Mouse (Mus musculus) liver, postnatal 0 days (tissue): ENCODE results near the gene Srebf2. TPM values are rescaled to one million over a fixed set of nuclear protein-coding genes. Genes with fewer than 3 reads are reported as not detected.

Source experiments
- ATAC-seq: fragments of 200-750 bp; cut with Nextera tagmentation; 2 replicates; pipeline ENCODE4 v1.8.0; 2017; ENCODE audit warnings: mild to moderate bottlenecking, moderate library complexity
- DNase-seq: peaks from one replicate; pipeline ENCODE4 v3.0.0-alpha.2; 2016
- H3K27ac ChIP-seq: fragments of 300-500 bp; sonication (generic); 2 replicates; pipeline ENCODE4 v1.5.1; 2014; ENCODE audit warnings: antibody characterized with exemption, moderate library complexity, mild to moderate bottlenecking, low read depth
- H3K27me3 ChIP-seq: fragments of 300-500 bp; sonication (generic); 2 replicates; pipeline ENCODE4 v1.6.1; 2014; ENCODE audit warnings: low read length, control low read depth, mixed read lengths; ENCODE audit not compliant: insufficient read depth
- H3K36me3 ChIP-seq: fragments of 300-500 bp; sonication (generic); replicated peaks from 2 replicates; pipeline ENCODE4 v1.6.1; 2014; ENCODE audit warnings: mild to moderate bottlenecking, control low read depth, low read length, moderate library complexity, mixed read lengths; ENCODE audit not compliant: insufficient read depth
- H3K4me1 ChIP-seq: fragments of 300-500 bp; sonication (generic); 2 replicates; pipeline ENCODE4 v1.6.1; 2014; ENCODE audit warnings: antibody characterized with exemption, mild to moderate bottlenecking, control low read depth; ENCODE audit not compliant: insufficient read depth
- H3K4me2 ChIP-seq: fragments of 300-500 bp; sonication (generic); 2 replicates; pipeline ENCODE4 v1.6.1; 2014; ENCODE audit warnings: low read depth, mild to moderate bottlenecking, low read length, moderate library complexity, mixed read lengths
- H3K4me3 ChIP-seq: fragments of 300-500 bp; sonication (generic); 2 replicates; pipeline ENCODE4 v1.5.1; 2014; ENCODE audit warnings: low read depth, low read length
- H3K9ac ChIP-seq: fragments of 300-500 bp; sonication (generic); replicated peaks from 2 replicates; pipeline ENCODE4 v1.6.1; 2014; ENCODE audit warnings: mild to moderate bottlenecking, moderate library complexity
- H3K9me3 ChIP-seq: fragments of 300-500 bp; sonication (generic); 2 replicates; pipeline ENCODE4 v1.6.1; 2016; ENCODE audit warnings: mild to moderate bottlenecking, control low read depth, low read length, mixed read lengths
- CTCF ChIP-seq: sonication (generic); IDR thresholded peaks from 2 replicates; pipeline ENCODE4 v1.5.1; 2016; ENCODE audit warnings: antibody characterized with exemption, low read depth
- EP300 ChIP-seq: IDR thresholded peaks from 2 replicates; pipeline ENCODE4 v1.6.1; 2016; ENCODE audit warnings: antibody characterized with exemption, low read depth, mild to moderate bottlenecking
- WGBS: fragments of 180-500 bp; shearing (Covaris S2); extraction: QIAGEN DNeasy Blood & Tissue Kit; methylation state at CpG from one replicate; pipeline ENCODE4 v1.1.7; 2014; ENCODE audit not compliant: insufficient replicate concordance; 5-methylcytosine and 5-hydroxymethylcytosine counted together
- polyA plus RNA-seq: library from polyadenylated mRNA; unstranded; fragments of >200 nt; fragmentation: Nextera tagmentation; extraction: Ambion mirVana; gene quantifications from 2 replicates; pipeline ENCODE4 v1.2.1, GENCODE M21; 2015

Srebf2 gene
- polyA plus RNA-seq, 1 experiment from 2014 or later = 33.6 TPM

- TF ChIP-seq CTCF = peak; percentile 19; the same call in 1 of the 2 replicates
- TF ChIP-seq EP300 = no peak
- 26% methylated on average over 7 of the region's 7 CpGs for WGBS
- peaks cover 46% of the 10 kb centered on the region for H3K27me3 ChIP-seq
Observed at GRCm38 (mm10) chr15:82217039-82217438, 70.1 kb downstream of the Srebf2 start.

GRCm38 (mm10) chr15:82217980-82218379 lies 71.0 kb downstream of the Srebf2 start:
- DNase-seq = no peak
- Histone ChIP-seq H3K4me2 (no peak overlapping the region), H3K27me3 (peaks cover 40% of the 10 kb centered on the region), H3K27ac (no peak overlapping the region), H3K9ac (no peak overlapping the region), H3K4me3 (no peak overlapping the region), H3K4me1 (no peaks in the 10 kb centered on the region), H3K36me3 (no peaks in the 10 kb centered on the region), H3K9me3 (no peaks in the 10 kb centered on the region)
- ATAC-seq = no peak
- WGBS = 48% methylated on average over 9 of the region's 9 CpGs
- TF ChIP-seq EP300 (no peak), CTCF (no peak)

More at GRCm38 (mm10) chr15:82217039-82217438, 70.1 kb downstream of the Srebf2 start:
- Histone ChIP-seq H3K27ac (no peak overlapping the region), H3K4me1 (peaks cover 4% of the 10 kb centered on the region), H3K36me3 (no peaks in the 10 kb centered on the region), H3K4me2 (no peak overlapping the region), H3K9me3 (no peaks in the 10 kb centered on the region), H3K4me3 (no peak overlapping the region), H3K9ac (no peak overlapping the region)
- DNase-seq = no peak
- ATAC-seq = no peak

DNA sequence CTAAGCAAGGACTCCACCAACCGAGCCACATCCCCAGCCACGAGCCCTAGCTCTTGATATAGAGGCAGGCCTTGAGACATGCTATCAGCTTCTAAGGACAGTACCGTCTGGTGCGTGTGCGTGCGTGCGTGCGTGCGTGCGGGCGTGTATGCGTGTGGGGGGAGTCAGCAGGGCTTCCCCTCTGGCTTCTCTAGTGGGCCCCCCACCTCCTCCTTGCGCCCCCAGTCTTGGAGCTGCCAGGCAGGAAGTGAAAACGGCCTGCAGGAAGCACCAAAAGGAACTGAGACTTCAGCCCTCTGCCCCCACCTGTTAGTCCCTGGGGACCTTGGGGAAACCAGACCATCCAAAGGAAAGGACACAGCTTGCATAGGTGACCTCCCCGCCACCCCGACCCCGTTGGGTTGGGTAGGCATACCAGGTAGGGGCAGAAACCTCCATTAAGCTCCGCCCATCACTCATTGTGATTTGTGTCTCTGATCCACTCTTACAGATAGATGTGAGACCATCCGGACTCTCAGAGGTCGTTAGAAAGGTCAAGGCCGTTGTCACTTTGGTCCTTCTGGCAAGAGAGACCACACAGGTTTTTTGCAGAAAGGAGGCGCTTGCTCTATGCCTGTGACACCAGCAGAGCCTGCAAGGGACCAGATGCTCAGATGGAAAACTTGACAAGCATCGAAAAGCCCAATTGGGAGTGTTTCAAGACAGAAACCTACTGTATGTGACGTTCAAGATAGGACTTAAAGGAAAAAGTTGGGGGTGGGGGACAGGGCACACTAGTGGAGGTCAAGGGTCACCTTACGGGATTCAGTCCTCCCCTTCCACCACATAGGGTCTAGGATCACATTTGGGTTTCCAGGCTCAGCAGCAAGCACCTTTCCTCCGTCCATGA lies 72.0 kb downstream of the Srebf2 start:
- no peaks in the 10 kb centered on the region for H3K36me3 ChIP-seq
- ATAC-seq (peak; percentile 31; the same call in 1 of the 2 replicates), DNase-seq (peak; percentile 52)
- no peak overlapping the region; the same call in 1 of the 2 replicates for H3K27ac ChIP-seq
- H3K9me3 ChIP-seq = no peaks in the 10 kb centered on the region
- H3K27me3 ChIP-seq = peaks cover 42% of the 10 kb centered on the region
- WGBS = 30% methylated on average over 26 of the region's 26 CpGs
- no peak overlapping the region for H3K9ac ChIP-seq
- no peak for TF ChIP-seq CTCF
- TF ChIP-seq EP300 = no peak
- no peak overlapping the region for H3K4me3 ChIP-seq
- peaks cover 1% of the 10 kb centered on the region for H3K4me1 ChIP-seq
- peak overlapping the region; percentile 10; the same call in 1 of the 2 replicates for H3K4me2 ChIP-seq

DNA sequence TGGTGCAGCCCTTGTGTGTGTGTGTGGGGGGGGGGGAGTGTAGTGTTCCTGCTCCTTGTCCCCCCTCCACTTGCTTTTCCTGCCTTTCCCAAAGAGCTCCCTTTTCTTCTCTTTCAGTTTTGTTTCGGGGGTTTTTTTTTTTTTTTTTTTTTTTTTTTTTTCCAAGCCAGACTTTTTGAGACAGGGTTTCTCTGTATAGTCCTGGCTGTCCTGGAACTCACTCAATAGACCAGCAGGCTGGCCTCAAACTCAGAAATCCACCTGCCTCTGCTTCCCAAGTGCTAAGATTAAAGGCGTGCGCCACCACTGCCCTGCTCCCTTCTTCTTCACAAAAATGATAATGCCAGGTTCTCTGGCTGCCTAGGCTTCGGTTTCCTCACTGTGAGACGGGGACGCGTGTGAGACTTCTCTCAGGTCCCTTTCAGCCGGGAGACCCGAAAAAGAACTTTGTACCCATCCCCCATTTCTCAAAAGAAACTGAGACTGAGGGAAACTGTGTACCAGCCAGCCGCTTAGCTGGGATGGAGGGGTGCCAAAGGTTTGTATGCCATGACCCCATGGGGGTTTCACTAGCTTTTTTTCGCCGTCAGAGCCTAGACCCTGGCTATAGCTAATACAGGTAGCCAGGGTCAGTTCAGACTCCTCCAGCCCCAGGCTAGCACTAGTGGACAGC lies 73.2 kb downstream of the Srebf2 start:
- H3K27ac ChIP-seq = no peak overlapping the region
- H3K9me3 ChIP-seq = no peaks in the 10 kb centered on the region
- ATAC-seq (no peak), DNase-seq (no peak)
- no peaks in the 10 kb centered on the region for H3K36me3 ChIP-seq
- no peak overlapping the region for H3K9ac ChIP-seq
- H3K4me2 ChIP-seq = no peak overlapping the region
- no peak overlapping the region for H3K4me3 ChIP-seq
- TF ChIP-seq CTCF = no peak
- no peak for TF ChIP-seq EP300
- peaks cover 44% of the 10 kb centered on the region for H3K27me3 ChIP-seq
- peaks cover 10% of the 10 kb centered on the region for H3K4me1 ChIP-seq
- WGBS = 71% methylated on average over 11 of the region's 12 CpGs

DNA sequence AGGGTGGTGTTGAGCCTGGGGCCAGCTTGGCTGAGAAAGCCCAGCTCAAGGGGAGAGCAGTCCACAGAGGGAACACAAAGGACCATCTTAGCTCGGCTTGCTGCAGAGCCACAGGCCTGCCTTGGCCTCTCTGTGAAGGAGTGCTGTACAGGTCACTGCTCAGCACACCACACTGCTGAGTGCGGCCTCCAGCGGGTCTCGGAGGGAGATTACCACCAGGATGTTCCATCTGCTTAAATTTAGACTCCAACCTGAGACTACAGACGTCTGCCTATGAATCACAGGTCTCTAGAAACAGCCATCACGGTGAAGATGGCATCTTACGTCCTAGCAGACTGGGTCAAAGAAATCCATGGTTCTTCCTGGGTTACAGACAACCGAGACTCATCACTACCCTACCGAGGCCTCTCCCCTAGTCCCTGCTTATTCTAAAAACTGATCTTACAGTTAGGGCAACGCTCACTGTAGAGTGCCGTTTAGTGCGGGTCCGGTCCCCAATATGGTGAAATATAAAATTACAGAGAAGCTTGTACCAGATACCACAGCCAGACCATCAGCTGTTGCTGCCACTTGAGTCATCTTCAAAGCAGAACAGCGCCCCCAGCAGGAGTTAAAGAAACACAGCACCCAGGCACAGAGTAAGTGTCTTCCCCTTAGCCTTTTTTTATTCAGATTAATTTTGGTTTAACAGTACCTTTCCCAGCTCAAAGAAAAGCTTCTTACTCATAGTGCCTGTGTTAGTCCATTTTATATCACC lies 74.3 kb downstream of the Srebf2 start:
- Histone ChIP-seq H3K4me2 (no peak overlapping the region), H3K36me3 (no peaks in the 10 kb centered on the region), H3K4me3 (no peak overlapping the region), H3K4me1 (peaks cover 13% of the 10 kb centered on the region), H3K27me3 (peaks cover 44% of the 10 kb centered on the region), H3K9me3 (no peaks in the 10 kb centered on the region), H3K27ac (no peak overlapping the region), H3K9ac (no peak overlapping the region)
- WGBS = 74% methylated on average over 14 of the region's 14 CpGs
- TF ChIP-seq EP300 (no peak), CTCF (peak; percentile 41; the same call in 1 of the 2 replicates)
- ATAC-seq (no peak), DNase-seq (no peak)

- Histone ChIP-seq H3K36me3 (no peaks in the 10 kb centered on the region), H3K27ac (no peak overlapping the region), H3K4me2 (peak overlapping the region; percentile 79), H3K27me3 (peaks cover 35% of the 10 kb centered on the region), H3K4me1 (peaks cover 13% of the 10 kb centered on the region), H3K9ac (no peak overlapping the region; the same call in 1 of the 2 replicates), H3K4me3 (peak overlapping the region; percentile 54), H3K9me3 (no peaks in the 10 kb centered on the region)
- no peak for ATAC-seq
- WGBS = 34% methylated on average over 7 of the region's 7 CpGs
- no peak for TF ChIP-seq CTCF
- TF ChIP-seq EP300 = no peak
- no peak for DNase-seq
Observed at GRCm38 (mm10) chr15:82223251-82223650, 76.3 kb downstream of the Srebf2 start.
